Comparison of ENCODE assay signal across 30 mouse cellular contexts in the genomic region with DNA sequence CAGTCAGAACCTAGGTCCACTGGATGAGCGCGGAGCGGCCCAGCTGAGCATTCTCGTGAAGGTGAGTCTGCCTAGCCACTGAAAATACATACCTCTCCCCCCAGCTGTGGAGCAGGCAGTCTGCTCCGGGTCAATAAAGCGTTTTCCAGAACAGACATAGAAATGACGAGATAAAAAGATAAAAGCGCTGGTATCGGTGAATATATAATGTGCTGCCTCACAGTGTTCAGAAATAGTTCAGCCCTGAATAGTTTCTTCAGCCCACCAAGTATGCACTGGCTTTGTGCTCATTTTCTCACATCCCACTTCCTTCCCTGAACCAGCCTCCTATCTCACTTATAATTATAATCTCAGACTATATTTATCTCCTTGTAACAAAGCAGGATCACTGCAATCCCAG. TPM values are rescaled to one million over a fixed set of nuclear protein-coding genes. Genes with fewer than 3 reads are reported as not detected.
DNase-seq lines count a peak whose midpoint lies in the region; ATAC-seq and TF ChIP-seq lines count a peak whose summit lies in the region.
"Had no signal": no experiment of that assay in that cellular context is flagged by ENCODE, and none has a peak within 500 bp of the region (broad histone marks: within the 10 kb centered on the region; RNA-seq: fewer than 3 reads in every experiment).

No protein-coding gene starts in this region.

- H3K36me3 ChIP-seq in forebrain, postnatal 0 days (ENCODE audit: insufficient read depth): peaks cover 93% of the 10 kb centered on the region
- H3K36me3 ChIP-seq in forebrain, embryonic 14.5 days (ENCODE audit: control insufficient read depth, insufficient read depth, low read length): peaks cover 97% of the 10 kb centered on the region

- H3K9me3 ChIP-seq in forebrain, postnatal 0 days (ENCODE audit: low read length): no peaks in the 10 kb centered on the region
- H3K9me3 ChIP-seq in forebrain, embryonic 14.5 days (replicated peaks; ENCODE audit: control insufficient read depth, low read length): no peaks in the 10 kb centered on the region
- H3K9me3 ChIP-seq: embryonic facial prominence, embryonic 13.5 days; forebrain, embryonic 10.5 days; G1E; limb, embryonic 12.5 days; lung, embryonic 15.5 days had no signal

- DNase-seq in forebrain, postnatal 0 days: no peak
- DNase-seq in forebrain, embryonic 14.5 days (ENCODE audit: low spot score): no peak
- peak in 1 of 2 experiments; percentile 9 for DNase-seq in layer of hippocampus, adult 2 months (ENCODE audit: low spot score in 2 of 2)
- no peak for DNase-seq in layer of hippocampus, adult 18-20 months (ENCODE audit: low spot score in 2 of 2)
- peak; percentile 33 to 52 for DNase-seq in right cerebral cortex, adult 2 months (ENCODE audit: low spot score in 2 of 2)
- DNase-seq in right cerebral cortex, postnatal 4 days: no peak
- DNase-seq in telencephalon, adult 2 months (ENCODE audit: low read depth, low spot score): peak; percentile 91
- no peak for DNase-seq in adrenal gland, postnatal 25 days
- DNase-seq: adrenal gland, postnatal 10 days; cerebellum, adult 11-12 months; cerebellum, adult 9-11 months; gastrocnemius, adult 2 months; heart, postnatal 14 days; kidney, adult 8-10 months; kidney, postnatal 10 days; layer of hippocampus, postnatal 36 days; spleen, adult 18-20 months; thymus, adult 18-20 months; thymus, postnatal 25 days had no signal

- no peak overlapping the region for H3K27ac ChIP-seq in forebrain, postnatal 0 days (ENCODE audit: low read depth, low read length)
- no peak overlapping the region for H3K27ac ChIP-seq in forebrain, embryonic 14.5 days (ENCODE audit: low read depth, low read length)
- peak overlapping the region; percentile 43; the same call in 1 of the 2 replicates for H3K27ac ChIP-seq in layer of hippocampus, adult 2 months
- H3K27ac ChIP-seq: embryonic facial prominence, embryonic 13.5 days; forebrain, embryonic 10.5 days; gastrocnemius, adult 2 months; limb, embryonic 12.5 days; lung, embryonic 15.5 days had no signal

- H3K27me3 ChIP-seq in forebrain, postnatal 0 days (ENCODE audit: insufficient read depth, low read length): no peaks in the 10 kb centered on the region
- no peaks in the 10 kb centered on the region for H3K27me3 ChIP-seq in forebrain, embryonic 14.5 days (replicated peaks; ENCODE audit: control insufficient read depth, insufficient read depth, low read length)
- H3K27me3 ChIP-seq: embryonic facial prominence, embryonic 13.5 days; limb, embryonic 12.5 days; lung, embryonic 15.5 days had no signal

- no peak for TF ChIP-seq CTCF in forebrain, postnatal 0 days (IDR thresholded peaks at IDR 0.05; ENCODE audit: low read depth)
- TF ChIP-seq CTCF in layer of hippocampus, adult 2 months (conservative IDR thresholded peaks at IDR 0.05): no peak

- no peak overlapping the region for H3K4me2 ChIP-seq in forebrain, postnatal 0 days (ENCODE audit: low read depth)
- H3K4me2 ChIP-seq in forebrain, embryonic 14.5 days (ENCODE audit: low read length): no peak overlapping the region
- H3K4me2 ChIP-seq: embryonic facial prominence, embryonic 13.5 days; limb, embryonic 12.5 days; liver, embryonic 11.5 days; lung, embryonic 15.5 days; midbrain, embryonic 11.5 days had no signal

- H3K4me3 ChIP-seq in forebrain, postnatal 0 days (ENCODE audit: low read depth, low read length): no peak overlapping the region
- no peak overlapping the region for H3K4me3 ChIP-seq in forebrain, embryonic 14.5 days (ENCODE audit: low read depth, low read length)
- H3K4me3 ChIP-seq in layer of hippocampus, adult 2 months: no peak overlapping the region
- H3K4me3 ChIP-seq: embryonic facial prominence, embryonic 13.5 days; forebrain, embryonic 10.5 days; gastrocnemius, adult 2 months; limb, embryonic 12.5 days; lung, embryonic 15.5 days had no signal

- 85% methylated on average over 9 of the region's 9 CpGs for WGBS in forebrain, postnatal 0 days
- WGBS in forebrain, embryonic 14.5 days: 86% methylated on average over 9 of the region's 9 CpGs

- no peaks in the 10 kb centered on the region for H3K4me1 ChIP-seq in forebrain, postnatal 0 days (ENCODE audit: insufficient read depth)
- H3K4me1 ChIP-seq in forebrain, embryonic 14.5 days (ENCODE audit: control insufficient read depth, insufficient read depth, low read length): no peaks in the 10 kb centered on the region
- H3K4me1 ChIP-seq: embryonic facial prominence, embryonic 13.5 days; limb, embryonic 12.5 days; lung, embryonic 15.5 days had no signal

- peak; percentile 69 for ATAC-seq in forebrain, postnatal 0 days
- no peak for ATAC-seq in forebrain, embryonic 14.5 days
- ATAC-seq: forebrain, embryonic 16.5 days; hindbrain, embryonic 16.5 days; intestine, embryonic 16.5 days; midbrain, embryonic 16.5 days had no signal

- H3K9ac ChIP-seq in forebrain, postnatal 0 days: no peak overlapping the region
- H3K9ac ChIP-seq in forebrain, embryonic 14.5 days (ENCODE audit: low read length): no peak overlapping the region
- H3K9ac ChIP-seq: embryonic facial prominence, embryonic 13.5 days; limb, embryonic 12.5 days; lung, embryonic 15.5 days had no signal

RNA-seq across cellular contexts. Expression of gene Zscan29, which starts 24.5 kb away (rescaled TPM):
- 7.4 and 8.0 TPM in 2 replicates for total RNA-seq in forebrain, postnatal 0 days (2014; rRNA removed)
- 3.5 and 4.9 TPM in 2 replicates for polyA plus RNA-seq in forebrain, postnatal 0 days (2015; fragmentation: Nextera tagmentation; extraction: Ambion mirVana)
- 8.5 and 9.7 TPM in 2 replicates for polyA plus RNA-seq in forebrain, embryonic 14.5 days (2014; fragmentation: Nextera tagmentation; extraction: Ambion mirVana)
- 1 to 10 TPM; 5.0 to 6.6 TPM for total RNA-seq in layer of hippocampus, adult 2 months (2021)
- 1 to 10 TPM; 6.5 to 7.0 TPM for total RNA-seq in layer of hippocampus, adult 18-20 months (2021)
- 20.7 and 22.9 TPM in 2 replicates for total RNA-seq in adrenal gland, postnatal 25 days (2021)

RNA-seq across cellular contexts. Expression of gene Tubgcp4, which starts 25.0 kb away (rescaled TPM):
- total RNA-seq in forebrain, postnatal 0 days (2014; rRNA removed): 26.1 and 29.7 TPM in 2 replicates
- 12.4 and 18.5 TPM in 2 replicates for polyA plus RNA-seq in forebrain, postnatal 0 days (2015; fragmentation: Nextera tagmentation; extraction: Ambion mirVana)
- polyA plus RNA-seq in forebrain, embryonic 14.5 days (2014; fragmentation: Nextera tagmentation; extraction: Ambion mirVana): 38.9 and 43.7 TPM in 2 replicates
- 10 to 100 TPM; 39.0 to 42.3 TPM for total RNA-seq in layer of hippocampus, adult 2 months (2021)
- total RNA-seq in layer of hippocampus, adult 18-20 months (2021): 10 to 100 TPM; 37.1 to 37.4 TPM
- total RNA-seq in adrenal gland, postnatal 25 days (2021): 47.1 and 56.7 TPM in 2 replicates

RNA-seq across cellular contexts. Expression of gene Lcmt2, which starts 55.0 kb away (rescaled TPM):
- total RNA-seq in forebrain, postnatal 0 days (2014; rRNA removed): 8.6 and 12.0 TPM in 2 replicates
- 13.2 and 16.3 TPM in 2 replicates for polyA plus RNA-seq in forebrain, postnatal 0 days (2015; fragmentation: Nextera tagmentation; extraction: Ambion mirVana)
- 22.7 and 27.8 TPM in 2 replicates for polyA plus RNA-seq in forebrain, embryonic 14.5 days (2014; fragmentation: Nextera tagmentation; extraction: Ambion mirVana)
- 1 to 10 TPM; 8.3 to 9.6 TPM for total RNA-seq in layer of hippocampus, adult 2 months (2021)
- total RNA-seq in layer of hippocampus, adult 18-20 months (2021): 1 to 10 TPM; 6.3 to 6.9 TPM
- total RNA-seq in adrenal gland, postnatal 25 days (2021): 11.4 and 12.3 TPM in 2 replicates

RNA-seq across cellular contexts. Expression of gene Adal, which starts 55.2 kb away (rescaled TPM):
- 21.8 and 24.2 TPM in 2 replicates for total RNA-seq in forebrain, postnatal 0 days (2014; rRNA removed)
- 19.4 and 23.4 TPM in 2 replicates for polyA plus RNA-seq in forebrain, postnatal 0 days (2015; fragmentation: Nextera tagmentation; extraction: Ambion mirVana)
- polyA plus RNA-seq in forebrain, embryonic 14.5 days (2014; fragmentation: Nextera tagmentation; extraction: Ambion mirVana): 37.2 and 38.0 TPM in 2 replicates
- 10 to 100 TPM; 17.6 to 17.9 TPM for total RNA-seq in layer of hippocampus, adult 2 months (2021)
- 10 to 100 TPM; 20.2 to 21.1 TPM for total RNA-seq in layer of hippocampus, adult 18-20 months (2021)
- 19.4 and 21.5 TPM in 2 replicates for total RNA-seq in adrenal gland, postnatal 25 days (2021)

Comparison
In these comparisons a context has a peak if more than half of its experiments do, and no peak if none do; other contexts are left out.
1. DNase-seq: peak in right cerebral cortex, adult 2 months (2 of 2) and telencephalon, adult 2 months (single experiment); none in forebrain, postnatal 0 days (single experiment), forebrain, embryonic 14.5 days (single experiment), layer of hippocampus, adult 18-20 months (0 of 2), right cerebral cortex, postnatal 4 days (single experiment) and adrenal gland, postnatal 25 days (single experiment).